Mouse (Mus musculus) lung, postnatal 0 days (tissue): Measurements from ENCODE around the gene Efcab12.

Source experiments
- CTCF ChIP-seq: IDR thresholded peaks from 2 replicates; pipeline ENCODE4 v1.5.1; 2016; ENCODE audit warnings: antibody characterized with exemption, mild to moderate bottlenecking
- EP300 ChIP-seq: IDR thresholded peaks from 2 replicates; pipeline ENCODE4 v1.6.1; 2016; ENCODE audit warnings: antibody characterized with exemption, mild to moderate bottlenecking, control low read depth

GRCm38 (mm10) chr6:115761995-115762756 lies 76.0 kb downstream of the Efcab12 start, which contains the start of gene Tmem40:
- TF ChIP-seq CTCF (no peak), EP300 (no peak)
